Mouse (Mus musculus): ENCODE data around the gene Fbxl16. TPM values are rescaled to one million over a fixed set of nuclear protein-coding genes. Genes with fewer than 3 reads are reported as not detected.

Fbxl16 gene
- polyA plus RNA-seq, 1 experiment from 2014 or later, result 0.43 TPM

DNA sequence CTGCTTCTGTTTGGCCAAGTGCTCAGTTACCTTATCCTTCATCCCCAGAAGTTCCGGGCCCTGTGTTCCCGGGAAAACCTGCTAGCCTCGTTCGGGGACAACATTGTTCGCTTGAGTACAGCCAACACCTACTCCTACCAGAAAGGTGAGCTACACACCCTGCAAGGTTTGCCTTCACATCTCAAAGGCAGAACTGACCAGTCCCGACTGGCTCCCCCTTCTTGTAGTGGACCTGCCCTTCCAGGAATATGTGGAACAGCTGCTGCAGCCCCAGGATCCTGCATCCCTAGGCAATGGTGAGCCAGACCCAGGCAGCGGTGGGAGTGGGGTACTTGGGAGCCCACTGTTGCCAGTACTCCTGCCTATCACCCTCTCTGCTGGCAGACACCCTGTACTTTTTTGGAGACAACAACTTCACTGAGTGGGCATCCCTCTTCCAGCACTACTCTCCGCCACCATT lies 20.7 kb downstream of the Fbxl16 start:
- peak overlapping the region; percentile 50 for H3K9ac ChIP-seq (replicated peaks; ENCODE audit: low read depth)
- no peaks in the 10 kb centered on the region for H3K9me3 ChIP-seq (ENCODE audit: low read length)
- WGBS, result 28% methylated on average over 8 of the region's 8 CpGs
- peak overlapping the region; percentile 86 for H3K27ac ChIP-seq (ENCODE audit: low read length)
- DNase-seq (ENCODE audit: low spot score) (no peak), ATAC-seq (no peak)
- H3K4me3 ChIP-seq (ENCODE audit: low read depth, low read length), result peak overlapping the region; percentile 52
- peak overlapping the region; percentile 85 for H3K4me2 ChIP-seq (replicated peaks; ENCODE audit: low read depth, low read length)
- no peak for TF ChIP-seq EP300 (IDR thresholded peaks at IDR 0.05)
- TF ChIP-seq CTCF (IDR thresholded peaks at IDR 0.05), result no peak
- no peaks in the 10 kb centered on the region for H3K27me3 ChIP-seq (replicated peaks; ENCODE audit: insufficient read depth, low read length)
- 0 out of 2 replicates have a peak, but pooled peaks cover 11% of the 10 kb centered on the region for H3K36me3 ChIP-seq (ENCODE audit: insufficient read depth, low read length)
- peaks cover 35% of the 10 kb centered on the region for H3K4me1 ChIP-seq (ENCODE audit: insufficient read depth, low read depth, low read length)

- TF ChIP-seq EP300 (IDR thresholded peaks at IDR 0.05) (no peak), CTCF (IDR thresholded peaks at IDR 0.05) (no peak)
- Histone ChIP-seq H3K4me1 (ENCODE audit: insufficient read depth, low read depth, low read length) (peaks cover 35% of the 10 kb centered on the region), H3K4me2 (replicated peaks; ENCODE audit: low read depth, low read length) (0 out of 2 replicates have a peak overlapping the region, but pooled peaks have one; percentile 85), H3K27me3 (replicated peaks; ENCODE audit: insufficient read depth, low read length) (no peaks in the 10 kb centered on the region), H3K4me3 (ENCODE audit: low read depth, low read length) (no peak overlapping the region), H3K27ac (ENCODE audit: low read length) (no peak overlapping the region), H3K36me3 (ENCODE audit: insufficient read depth, low read length) (0 out of 2 replicates have a peak, but pooled peaks cover 11% of the 10 kb centered on the region), H3K9ac (replicated peaks; ENCODE audit: low read depth) (no peak overlapping the region), H3K9me3 (ENCODE audit: low read length) (no peaks in the 10 kb centered on the region)
- ATAC-seq (no peak), DNase-seq (ENCODE audit: low spot score) (no peak)
- WGBS, result 83% methylated on average over 4 of the region's 4 CpGs
Measured at GRCm38 (mm10) chr17:25830200-25830753, 21.4 kb downstream of the Fbxl16 start.

DNA sequence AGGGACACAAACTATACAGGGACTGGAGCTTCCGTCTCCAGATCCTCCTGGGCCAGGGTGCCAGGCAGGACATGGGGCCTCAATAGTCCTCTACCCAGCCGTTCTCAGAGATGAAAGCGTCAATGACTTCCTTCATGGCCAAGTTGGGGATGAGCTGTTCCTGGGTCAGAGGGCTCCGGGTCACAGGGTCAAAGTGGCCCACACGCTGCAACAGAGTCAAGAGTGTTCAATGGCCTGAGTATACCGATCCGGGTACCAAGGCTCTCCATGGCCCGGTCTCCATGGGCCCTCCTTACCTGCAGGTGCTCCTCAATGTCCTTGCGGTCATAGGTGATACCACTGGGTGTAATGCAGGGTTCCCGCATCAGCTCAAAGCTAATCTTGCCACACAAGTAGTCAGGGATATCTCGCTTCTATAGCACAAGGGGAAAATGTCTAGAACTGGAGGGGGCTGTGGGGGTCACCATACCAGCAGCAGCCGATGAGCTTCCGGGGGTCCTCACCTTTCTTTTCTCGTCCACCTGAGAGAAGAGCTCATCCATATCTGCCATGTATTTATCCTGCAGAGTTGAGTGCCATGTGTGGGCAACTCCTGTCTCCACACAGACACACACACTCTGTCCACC lies 22.0 kb downstream of the Fbxl16 start:
- Histone ChIP-seq H3K4me3 (ENCODE audit: low read depth, low read length) (no peak overlapping the region), H3K9ac (replicated peaks; ENCODE audit: low read depth) (no peak overlapping the region), H3K27me3 (replicated peaks; ENCODE audit: insufficient read depth, low read length) (no peaks in the 10 kb centered on the region), H3K9me3 (ENCODE audit: low read length) (no peaks in the 10 kb centered on the region), H3K4me1 (ENCODE audit: insufficient read depth, low read depth, low read length) (peaks cover 35% of the 10 kb centered on the region), H3K4me2 (replicated peaks; ENCODE audit: low read depth, low read length) (no peak overlapping the region; the same call in 1 of the 2 replicates), H3K36me3 (ENCODE audit: insufficient read depth, low read length) (0 out of 2 replicates have a peak, but pooled peaks cover 11% of the 10 kb centered on the region), H3K27ac (ENCODE audit: low read length) (no peak overlapping the region)
- WGBS, result 85% methylated on average over 14 of the region's 14 CpGs
- TF ChIP-seq CTCF (IDR thresholded peaks at IDR 0.05) (no peak), EP300 (IDR thresholded peaks at IDR 0.05) (no peak)
- DNase-seq (ENCODE audit: low spot score) (no peak), ATAC-seq (no peak)

- H3K36me3 ChIP-seq (ENCODE audit: insufficient read depth, low read length), result 0 out of 2 replicates have a peak, but pooled peaks cover 11% of the 10 kb centered on the region
- H3K4me1 ChIP-seq (ENCODE audit: insufficient read depth, low read depth, low read length), result peaks cover 37% of the 10 kb centered on the region
- TF ChIP-seq EP300 (IDR thresholded peaks at IDR 0.05) (no peak), CTCF (IDR thresholded peaks at IDR 0.05) (no peak)
- peak overlapping the region; percentile 55 for H3K4me3 ChIP-seq (ENCODE audit: low read depth, low read length)
- WGBS, result 44% methylated on average over 21 of the region's 21 CpGs
- peak overlapping the region; percentile 82 for H3K27ac ChIP-seq (ENCODE audit: low read length)
- H3K9me3 ChIP-seq (ENCODE audit: low read length), result no peaks in the 10 kb centered on the region
- H3K4me2 ChIP-seq (replicated peaks; ENCODE audit: low read depth, low read length), result peak overlapping the region; percentile 84
- DNase-seq (ENCODE audit: low spot score), result no peak
- ATAC-seq, result no peak
- peak overlapping the region; percentile 66 for H3K9ac ChIP-seq (replicated peaks; ENCODE audit: low read depth)
- H3K27me3 ChIP-seq (replicated peaks; ENCODE audit: insufficient read depth, low read length), result no peaks in the 10 kb centered on the region
Measured at GRCm38 (mm10) chr17:25831451-25832281, 22.8 kb downstream of the Fbxl16 start.

DNA sequence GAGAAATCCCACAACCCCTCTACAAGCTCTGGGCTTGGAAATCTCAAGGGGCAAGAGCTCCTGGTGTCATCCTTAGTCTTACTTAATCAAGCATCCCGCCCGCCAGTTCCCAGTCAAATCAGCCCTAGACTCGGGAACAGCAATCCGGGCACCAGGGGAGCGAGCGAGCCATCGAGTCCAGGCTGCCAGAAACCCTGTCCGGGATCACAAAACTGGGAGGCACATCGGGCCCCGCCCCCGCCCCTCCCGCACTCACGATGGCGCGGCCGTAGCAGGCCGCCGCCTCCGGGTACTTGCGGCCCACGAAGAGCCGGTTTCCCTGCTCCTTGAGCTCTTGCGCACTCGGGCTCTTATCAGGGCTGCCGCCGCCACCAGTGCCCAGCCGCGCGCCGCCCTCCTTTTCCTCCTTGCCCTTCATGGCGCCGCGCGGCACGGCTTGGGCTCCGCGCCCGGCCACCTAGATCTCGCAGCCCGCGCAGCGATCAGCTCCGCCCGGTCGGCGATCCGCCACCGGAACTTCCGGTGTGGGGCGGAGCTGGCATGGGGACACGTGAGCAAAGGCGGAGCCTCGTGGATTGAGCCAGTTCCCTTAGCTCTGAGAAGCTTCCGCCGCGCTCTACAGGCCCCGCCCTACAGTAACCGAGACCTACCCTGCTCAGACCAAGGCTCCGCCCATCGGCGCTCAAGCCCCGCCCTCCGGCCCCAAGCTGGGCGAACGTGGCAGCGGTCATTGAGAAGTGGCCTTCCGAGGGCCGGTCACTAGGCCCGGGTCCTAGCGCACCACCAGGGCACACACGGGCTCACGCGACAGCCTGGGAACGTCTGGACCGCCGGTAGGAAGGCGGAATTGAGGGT lies 23.8 kb downstream of the Fbxl16 start:
- TF ChIP-seq CTCF (IDR thresholded peaks at IDR 0.05) (peak; percentile 23; the same call in 1 of the 2 replicates), EP300 (IDR thresholded peaks at IDR 0.05) (no peak)
- ATAC-seq (peak; percentile 94), DNase-seq (ENCODE audit: low spot score) (peak; percentile 100)
- Histone ChIP-seq H3K9ac (replicated peaks; ENCODE audit: low read depth) (peak overlapping the region; percentile 66), H3K27ac (ENCODE audit: low read length) (peak overlapping the region; percentile 98), H3K27me3 (replicated peaks; ENCODE audit: insufficient read depth, low read length) (no peaks in the 10 kb centered on the region), H3K9me3 (ENCODE audit: low read length) (no peaks in the 10 kb centered on the region), H3K4me2 (replicated peaks; ENCODE audit: low read depth, low read length) (peak overlapping the region; percentile 84), H3K4me3 (ENCODE audit: low read depth, low read length) (peak overlapping the region; percentile 55), H3K4me1 (ENCODE audit: insufficient read depth, low read depth, low read length) (peaks cover 45% of the 10 kb centered on the region), H3K36me3 (ENCODE audit: insufficient read depth, low read length) (0 out of 2 replicates have a peak, but pooled peaks cover 5% of the 10 kb centered on the region)
- 1% methylated on average over 72 of the region's 77 CpGs for WGBS

Measured in lung, postnatal 0 days (tissue).